Mouse (Mus musculus) intestine, postnatal 0 days (tissue): ENCODE measurements at regions not wholly inside any gene's neighbourhood (a gene's known extent, or its start where the extent isn't known, plus 50 kb on each side); places are given as distances from the start of the nearest gene placed in this dataset.
A peak's percentile ranks its signal among the peaks of the same experiment; 100 is the strongest.

Experiments
- ATAC-seq: fragments of 200-750 bp; cut with Nextera tagmentation; 2 replicates; pipeline ENCODE4 v1.8.0; 2017; ENCODE audit warnings: mild to moderate bottlenecking, moderate TSS enrichment, moderate library complexity
- H3K27ac ChIP-seq: fragments of 300-500 bp; sonication (generic); 2 replicates; pipeline ENCODE4 v1.5.1; 2014; ENCODE audit warnings: mild to moderate bottlenecking, low read depth, low read length, moderate library complexity
- H3K27me3 ChIP-seq: fragments of 300-500 bp; sonication (generic); replicated peaks from 2 replicates; pipeline ENCODE4 v1.6.1; 2014; ENCODE audit warnings: low read length, mixed read lengths; ENCODE audit not compliant: control insufficient read depth, insufficient read depth
- H3K36me3 ChIP-seq: fragments of 300-500 bp; sonication (generic); 2 replicates; pipeline ENCODE4 v1.6.1; 2014; ENCODE audit warnings: mild to moderate bottlenecking, moderate library complexity; ENCODE audit not compliant: control insufficient read depth, insufficient read depth
- H3K4me1 ChIP-seq: fragments of 300-500 bp; sonication (generic); replicated peaks from 2 replicates; pipeline ENCODE4 v1.6.1; 2014; ENCODE audit warnings: antibody characterized with exemption, low read length, mixed read lengths; ENCODE audit not compliant: control insufficient read depth, insufficient read depth
- H3K4me2 ChIP-seq: fragments of 300-500 bp; sonication (generic); replicated peaks from 2 replicates; pipeline ENCODE4 v1.6.1; 2014; ENCODE audit warnings: low read depth, mild to moderate bottlenecking, moderate library complexity
- H3K4me3 ChIP-seq: fragments of 300-500 bp; sonication (generic); 2 replicates; pipeline ENCODE4 v1.5.1; 2014; ENCODE audit warnings: low read depth, low read length
- H3K9ac ChIP-seq: fragments of 300-500 bp; sonication (generic); 2 replicates; pipeline ENCODE4 v1.6.1; 2014; ENCODE audit warnings: mild to moderate bottlenecking, low read depth, low read length
- H3K9me3 ChIP-seq: fragments of 300-500 bp; sonication (generic); 2 replicates; pipeline ENCODE4 v1.6.1; 2016; ENCODE audit warnings: mixed run types; ENCODE audit not compliant: control insufficient read depth
- CTCF ChIP-seq: sonication (generic); IDR thresholded peaks from 2 replicates; pipeline ENCODE4 v1.5.1; 2016; ENCODE audit warnings: low read depth, mild to moderate bottlenecking, control low read depth, antibody characterized with exemption, moderate library complexity
- WGBS: fragments of 180-500 bp; shearing (Covaris S2); extraction: QIAGEN DNeasy Blood & Tissue Kit; methylation state at CpG from one replicate; pipeline ENCODE4 v1.1.7; 2014; 5-methylcytosine and 5-hydroxymethylcytosine counted together

DNA sequence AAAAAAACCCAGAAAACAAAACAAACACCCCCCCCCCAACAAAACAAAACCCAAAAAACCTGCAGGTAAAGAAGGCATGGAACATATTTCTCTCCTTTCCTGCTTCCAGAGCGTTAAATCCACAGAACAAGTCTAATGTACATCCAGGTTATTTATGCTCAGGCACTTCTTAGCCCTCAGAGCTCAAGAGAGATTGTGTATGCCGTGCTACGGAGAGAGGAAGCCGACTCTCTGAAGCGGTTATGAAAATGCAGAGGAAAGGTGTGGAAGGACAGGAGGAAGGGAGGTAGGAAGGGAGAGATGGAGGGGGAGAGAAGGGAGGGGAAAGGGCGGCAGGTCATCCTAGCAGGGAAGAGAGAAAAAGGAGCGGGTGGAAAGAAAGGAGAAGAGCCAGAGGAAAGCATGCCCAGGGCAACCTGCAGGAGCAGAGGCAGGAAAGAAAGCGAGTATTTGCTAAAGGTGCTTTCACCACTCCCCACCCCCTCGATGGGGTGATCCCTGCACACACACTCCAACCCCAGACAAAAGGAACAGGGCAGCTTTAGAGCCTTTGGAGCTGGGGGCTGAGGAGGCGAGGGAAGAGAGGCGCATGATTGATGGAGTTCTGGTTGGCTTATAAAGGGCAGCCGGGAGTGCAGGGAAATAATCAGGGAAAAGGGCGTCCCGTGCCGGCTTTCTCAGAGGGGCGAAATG is 327.9 kb downstream of the Gm10295 start:
- no peaks in the 10 kb centered on the region for H3K36me3 ChIP-seq
- peak overlapping the region; percentile 24 for H3K4me3 ChIP-seq
- peak overlapping the region; percentile 43 for H3K4me2 ChIP-seq
- H3K27me3 ChIP-seq: no peaks in the 10 kb centered on the region
- no peaks in the 10 kb centered on the region for H3K4me1 ChIP-seq
- H3K27ac ChIP-seq: no peak overlapping the region
- no peak overlapping the region for H3K9ac ChIP-seq
- ATAC-seq: no peak
- 11% methylated on average over 16 of the region's 16 CpGs for whole genome bisulfite sequencing
- no peak for TF ChIP-seq CTCF
- H3K9me3 ChIP-seq: no peaks in the 10 kb centered on the region; the same call in 1 of the 2 replicates
